Mouse (Mus musculus) bone marrow macrophage, adult 2 months (primary cell): ENCODE data around the gene Sall2. TPM values are rescaled to one million over a fixed set of nuclear protein-coding genes. Genes with fewer than 3 reads are reported as not detected.
"Not testable (repeated sequence)": the region's sequence is repeated elsewhere in the genome, so short reads cannot be mapped to it uniquely, and the experiment has no call there.

Source experiments
- H3K27ac ChIP-seq: 2 replicates; pipeline ENCODE4 v1.5.1; 2012; ENCODE audit warnings: low read depth, low read length; ENCODE audit not compliant: insufficient read depth
- H3K4me1 ChIP-seq: 2 replicates; pipeline ENCODE4 v1.6.1; 2012; ENCODE audit warnings: low read length; ENCODE audit not compliant: control insufficient read depth, insufficient read depth
- H3K4me3 ChIP-seq: 2 replicates; pipeline ENCODE4 v1.5.1; 2012; ENCODE audit warnings: mild to moderate bottlenecking, low read length, moderate library complexity; ENCODE audit not compliant: insufficient read depth
- CTCF ChIP-seq: IDR thresholded peaks from 2 replicates; pipeline ENCODE4 v1.5.1; 2012; ENCODE audit warnings: low read depth, mild to moderate bottlenecking, low read length, moderate library complexity
- POLR2A ChIP-seq: IDR thresholded peaks from 2 replicates; pipeline ENCODE4 v1.6.1; 2012; ENCODE audit warnings: mild to moderate bottlenecking, low read depth, low read length, borderline replicate concordance
- polyA plus RNA-seq: library from polyadenylated mRNA; stranded (reverse); fragments of >200 nt; gene quantifications from 2 replicates; pipeline ENCODE4 v1.2.4, GENCODE M21; 2012; ENCODE audit not compliant: missing spikeins, insufficient read depth, insufficient read length

The Sall2 gene
- polyA plus RNA-seq, 1 experiment = 0.95 TPM

DNA sequence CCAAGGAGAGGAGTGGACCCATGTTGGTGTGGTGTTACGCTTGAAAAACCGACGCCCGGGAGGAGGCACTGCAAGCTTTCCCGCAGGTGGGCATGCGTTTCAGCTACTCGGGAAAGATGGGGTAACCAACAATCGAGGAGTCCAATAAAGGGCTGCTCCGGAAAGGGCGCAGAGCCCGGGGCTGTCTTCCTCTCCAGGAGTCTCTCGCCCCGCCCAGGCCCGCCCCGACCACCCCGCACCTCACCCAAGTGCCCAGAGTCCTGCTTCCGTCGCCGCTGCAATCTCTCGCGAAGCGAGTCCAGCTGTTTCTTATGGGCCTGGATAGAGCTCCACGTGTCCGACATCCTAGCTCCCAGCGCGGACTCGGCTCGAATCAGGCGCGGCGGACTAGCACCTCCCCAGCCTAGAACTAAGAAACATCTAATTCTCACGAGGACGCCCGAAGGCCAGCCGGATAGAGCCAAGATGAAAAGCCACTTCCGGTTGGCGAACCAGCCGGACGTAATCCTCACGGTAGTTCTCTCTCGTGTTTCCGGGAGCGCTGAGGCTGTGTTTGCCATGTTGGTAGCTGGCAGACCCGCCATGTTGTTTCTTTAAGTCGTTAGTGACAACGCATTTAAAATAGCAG lies 23.8 kb downstream of the Sall2 start, which contains the start of gene Mettl3:
Mettl3 (minus strand) TSS at position 485 of the 628 bp plus-strand sequence.
- Histone ChIP-seq H3K4me1 (peaks cover 15% of the 10 kb centered on the region), H3K27ac (peak within 1 kb of the TSS; percentile 94), H3K4me3 (peak within 1 kb of the TSS; percentile 86)
- no peak for TF ChIP-seq CTCF
- no peak for TF ChIP-seq POLR2A

DNA sequence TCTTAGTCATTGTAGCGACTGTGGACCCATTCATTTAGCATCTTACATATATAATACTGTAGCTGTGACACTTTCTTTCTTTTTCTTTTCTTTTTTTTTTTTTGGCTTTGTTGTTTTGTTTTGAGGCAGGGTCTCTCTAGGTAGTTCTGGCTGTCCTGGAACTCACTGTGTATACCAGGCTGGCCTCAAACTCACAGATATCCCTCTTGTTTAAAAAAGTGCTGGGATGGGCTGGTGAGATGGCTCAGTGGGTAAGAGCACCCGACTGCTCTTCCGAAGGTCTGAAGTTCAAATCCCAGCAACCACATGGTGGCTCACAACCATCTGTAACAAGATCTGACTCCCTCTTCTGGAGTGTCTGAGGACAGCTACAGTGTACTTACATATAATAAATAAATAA lies 25.0 kb downstream of the Sall2 start:
- H3K4me3 ChIP-seq, H3K27ac ChIP-seq: not testable (repeated sequence)
- peaks cover 15% of the 10 kb centered on the region for H3K4me1 ChIP-seq

GRCm38 (mm10) chr14:52295558-52296264 lies 32.9 kb downstream of the Sall2 start:
- Histone ChIP-seq H3K27ac (no peak overlapping the region), H3K4me1 (no peaks in the 10 kb centered on the region), H3K4me3 (no peak overlapping the region)
- TF ChIP-seq CTCF = no peak
- TF ChIP-seq POLR2A = no peak

DNA sequence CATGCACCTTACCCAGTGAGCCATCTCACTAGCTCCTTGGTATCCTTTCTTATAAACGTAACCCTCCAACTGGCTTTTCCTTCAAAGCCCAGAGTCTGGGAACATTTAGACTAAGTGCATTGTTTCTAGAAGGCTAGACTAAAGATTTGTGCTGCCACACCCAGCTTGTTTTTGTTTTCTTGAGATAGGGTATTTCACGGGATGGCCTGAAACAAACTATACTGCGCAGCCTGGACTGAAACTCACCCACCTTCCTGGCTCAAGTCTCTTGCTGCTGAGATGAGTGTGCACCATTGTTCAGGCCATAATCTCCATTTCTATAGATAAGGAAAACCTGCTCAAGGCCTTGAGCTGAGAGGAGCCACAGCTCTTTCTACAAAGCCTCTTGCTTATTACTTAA lies 44.4 kb downstream of the Sall2 start:
- no peak overlapping the region for H3K27ac ChIP-seq
- peaks cover 10% of the 10 kb centered on the region for H3K4me1 ChIP-seq
- TF ChIP-seq CTCF = no peak
- no peak for TF ChIP-seq POLR2A
- H3K4me3 ChIP-seq = no peak overlapping the region

DNA sequence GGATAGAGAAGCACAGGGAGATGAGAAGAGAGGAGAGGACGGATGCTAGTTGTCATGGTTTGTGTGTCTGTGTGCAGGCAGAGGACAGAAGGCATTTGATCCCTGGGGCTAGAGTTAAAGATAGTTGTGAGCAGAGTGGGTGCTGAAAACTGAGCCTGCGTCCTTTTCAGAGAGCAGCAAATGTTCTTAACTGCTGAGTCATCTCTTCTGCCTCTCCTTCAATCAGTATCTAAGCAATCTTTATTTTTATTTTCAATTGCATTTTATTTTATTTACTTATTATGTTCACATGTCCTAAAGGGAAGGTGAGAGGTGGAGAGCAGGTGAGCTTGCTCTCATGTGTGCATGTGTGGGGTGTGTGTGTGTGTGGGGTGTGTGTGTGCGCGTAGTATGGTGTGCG lies 44.9 kb downstream of the Sall2 start:
- Histone ChIP-seq H3K4me3 (no peak overlapping the region), H3K27ac (no peak overlapping the region), H3K4me1 (peaks cover 10% of the 10 kb centered on the region)
- TF ChIP-seq CTCF = no peak
- no peak for TF ChIP-seq POLR2A

- TF ChIP-seq POLR2A (no peak), CTCF (no peak)
- Histone ChIP-seq H3K4me3 (peak overlapping the region; percentile 91), H3K27ac (peak overlapping the region; percentile 79), H3K4me1 (peaks cover 10% of the 10 kb centered on the region)
These were observed 48.8 kb downstream of the Sall2 start for GRCm38 (mm10) chr14:52279747-52280120.

GRCm38 (mm10) chr14:52278932-52279746 lies 49.4 kb downstream of the Sall2 start, which contains the start of the genes Tox4 and Rab2b:
TSS of gene Tox4 (plus strand) at chr14:52279146.
TSS of gene Rab2b (minus strand) at chr14:52279545.
- H3K27ac ChIP-seq = peak within 1 kb of the TSS; percentile 79
- H3K4me3 ChIP-seq = peak within 1 kb of the TSS; percentile 91
- TF ChIP-seq POLR2A (no peak), CTCF (peak; percentile 63)
- H3K4me1 ChIP-seq = peaks cover 10% of the 10 kb centered on the region

DNA sequence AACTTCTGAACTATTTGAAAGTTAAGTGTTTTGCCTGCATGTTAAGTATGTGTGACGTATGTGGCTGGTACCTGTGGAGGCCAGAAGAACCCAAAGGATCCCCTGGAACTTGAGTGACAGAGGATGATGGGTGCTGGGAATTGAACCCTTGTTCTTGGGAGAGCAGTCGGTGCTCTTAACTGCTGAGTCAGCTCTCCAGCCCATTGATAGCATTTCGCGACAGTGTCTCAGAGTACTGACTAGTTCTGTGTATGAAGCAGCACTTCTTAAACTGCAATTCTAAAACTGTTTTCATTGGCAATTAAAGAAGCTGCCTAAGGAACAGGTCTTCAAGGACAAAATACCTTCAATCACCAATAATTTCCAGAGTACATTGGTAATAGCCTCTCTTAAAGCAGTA lies 51.4 kb downstream of the Sall2 start:
- TF ChIP-seq CTCF (no peak), POLR2A (no peak)

GRCm38 (mm10) chr14:52272781-52273180 lies 55.8 kb downstream of the Sall2 start:
- TF ChIP-seq POLR2A (no peak), CTCF (no peak)
- H3K4me1 ChIP-seq = no peaks in the 10 kb centered on the region
- H3K4me3 ChIP-seq = no peak overlapping the region
- no peak overlapping the region for H3K27ac ChIP-seq

More for the DNA sequence above, 51.4 kb downstream of the Sall2 start:
- H3K4me3 ChIP-seq = no peak overlapping the region
- H3K4me1 ChIP-seq = peaks cover 8% of the 10 kb centered on the region
- no peak overlapping the region for H3K27ac ChIP-seq

Other genes with a start within 250 kb of the Sall2 start
- 237 and 270 TPM in 2 replicates for gene Hnrnpc, start 224.7 kb downstream of the Sall2 start, polyA plus RNA-seq
- gene Rpgrip1, start 218.1 kb downstream of the Sall2 start, polyA plus RNA-seq = 1.7 and 3.4 TPM in 2 replicates
- gene Supt16, start 131.3 kb downstream of the Sall2 start, polyA plus RNA-seq = 52.0 and 52.9 TPM in 2 replicates
- 82.6 and 83.6 TPM in 2 replicates for gene Chd8, start 71.0 kb downstream of the Sall2 start, polyA plus RNA-seq
- gene Tox4, start 49.6 kb downstream of the Sall2 start, polyA plus RNA-seq = 39.0 and 39.2 TPM in 2 replicates
- gene Rab2b, start 49.2 kb downstream of the Sall2 start, polyA plus RNA-seq = 17.6 and 20.0 TPM in 2 replicates
- gene Mettl3, start 23.6 kb downstream of the Sall2 start, polyA plus RNA-seq = 31.8 and 34.2 TPM in 2 replicates
- not detected in 2 replicates for gene Olfr1513, start 27.6 kb upstream of the Sall2 start, polyA plus RNA-seq
- gene Olfr1512, start 50.4 kb upstream of the Sall2 start, polyA plus RNA-seq = not detected in 2 replicates
- gene Olfr1511, start 68.6 kb upstream of the Sall2 start, polyA plus RNA-seq = not detected in 2 replicates
- not detected in 2 replicates for gene Olfr1510, start 85.6 kb upstream of the Sall2 start, polyA plus RNA-seq
- not detected in 2 replicates for gene Olfr1509, start 114.2 kb upstream of the Sall2 start, polyA plus RNA-seq
- gene Olfr1508, start 138.7 kb upstream of the Sall2 start, polyA plus RNA-seq = not detected in 2 replicates
- gene Olfr1507, start 167.0 kb upstream of the Sall2 start, polyA plus RNA-seq = not detected in 2 replicates